Mouse (Mus musculus) cerebellum, postnatal 4 days (tissue): ENCODE results near the gene Tnfrsf23.
"Not testable (repeated sequence)": the region's sequence is repeated elsewhere in the genome, so short reads cannot be mapped to it uniquely, and the experiment has no call there.

Experiments used
- DNase-seq, 2 experiments: peaks; one replicate each; pipeline ENCODE4 v3.0.0; 2022; ENCODE audit warnings: low spot score in 2 of 2, mixed read lengths in 1 of 2

Gene Tnfrsf23

DNA sequence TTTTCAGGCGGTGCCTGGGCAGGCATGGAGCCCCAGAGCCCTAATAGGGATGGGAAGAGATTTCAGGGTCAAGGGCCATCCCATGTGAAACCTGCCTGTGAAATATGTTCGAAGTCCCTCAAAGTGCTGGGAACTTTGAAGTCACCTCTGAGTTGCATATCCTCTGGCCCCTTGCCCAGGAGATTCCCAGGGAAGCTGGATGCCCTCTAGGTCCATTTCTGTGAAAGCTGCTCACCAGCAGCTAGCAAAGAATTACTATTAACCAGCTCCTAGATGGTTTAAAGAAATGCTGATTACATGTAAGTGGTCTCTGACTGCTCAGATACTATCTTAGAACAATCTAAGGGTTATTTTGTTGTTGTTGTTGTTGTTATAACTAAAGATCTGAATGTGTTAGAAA is 1.1 kb downstream of the Tnfrsf23 start:
- DNase-seq: not testable (repeated sequence)

GRCm38 (mm10) chr7:143681566-143681965 is 4.1 kb downstream of the Tnfrsf23 start:
- DNase-seq: no peak

DNA sequence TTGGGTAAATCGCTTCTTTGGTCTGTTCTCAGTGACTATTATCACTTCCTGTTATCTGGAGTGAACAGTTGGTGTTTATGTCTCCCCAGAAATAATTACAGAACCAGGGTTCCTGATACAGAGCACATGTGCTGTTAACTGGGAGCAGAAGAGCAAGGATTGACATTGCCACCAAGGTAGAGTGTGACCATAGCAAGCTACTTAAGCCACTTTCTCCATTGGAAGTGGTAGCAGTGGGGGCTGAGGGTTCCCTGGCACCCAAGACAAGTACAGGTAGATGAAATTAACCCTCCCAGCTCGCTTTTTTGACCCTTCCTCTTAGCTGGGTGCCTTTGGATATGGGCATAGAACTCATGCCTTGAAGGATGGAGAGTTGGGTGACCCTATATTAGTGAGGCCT is 4.8 kb downstream of the Tnfrsf23 start:
- not testable (repeated sequence) for DNase-seq

- DNase-seq: not testable (repeated sequence)
Observed at GRCm38 (mm10) chr7:143679650-143680049, 6.0 kb downstream of the Tnfrsf23 start.

DNA sequence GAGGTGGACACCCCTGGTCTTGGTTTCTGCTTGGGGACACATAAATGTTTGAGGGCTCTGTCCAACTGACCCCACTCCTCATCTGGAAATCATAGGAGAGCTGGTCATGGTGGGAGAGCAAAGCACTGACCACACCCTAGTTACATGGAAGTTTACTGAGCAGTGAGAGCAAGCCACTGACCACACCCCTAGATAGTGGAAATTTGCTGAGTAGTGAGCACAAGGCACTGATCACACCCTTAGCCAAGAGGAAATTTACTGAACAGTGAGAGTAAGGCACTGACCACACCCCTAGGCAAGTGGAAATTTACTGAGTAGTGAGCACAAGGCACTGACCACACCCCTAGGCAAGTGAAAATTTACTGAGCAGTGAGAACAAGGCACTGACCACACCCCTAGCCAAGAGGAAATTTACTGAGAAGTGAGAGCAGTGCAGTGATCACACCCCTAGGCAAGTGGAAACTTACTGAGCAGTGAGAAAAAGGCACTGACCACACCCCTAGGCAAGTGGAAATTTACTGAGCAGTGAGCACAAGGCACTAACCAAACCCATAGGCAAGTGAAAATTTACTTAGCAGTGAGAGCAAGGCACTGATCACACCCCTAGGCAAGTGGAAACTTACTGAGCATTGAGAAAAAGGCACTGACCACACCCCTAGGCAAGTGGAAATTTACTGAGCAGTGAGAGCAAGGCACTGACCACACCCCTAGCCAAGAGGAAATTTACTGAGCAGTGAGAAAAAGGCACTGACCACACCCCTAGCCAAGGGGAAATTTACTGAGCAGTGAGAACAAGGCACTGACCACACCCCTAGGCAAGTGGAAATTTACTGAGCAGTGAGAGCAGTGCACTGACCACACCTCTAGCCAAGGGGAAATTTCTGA is 19.0 kb downstream of the Tnfrsf23 start:
- no peak for DNase-seq

DNA sequence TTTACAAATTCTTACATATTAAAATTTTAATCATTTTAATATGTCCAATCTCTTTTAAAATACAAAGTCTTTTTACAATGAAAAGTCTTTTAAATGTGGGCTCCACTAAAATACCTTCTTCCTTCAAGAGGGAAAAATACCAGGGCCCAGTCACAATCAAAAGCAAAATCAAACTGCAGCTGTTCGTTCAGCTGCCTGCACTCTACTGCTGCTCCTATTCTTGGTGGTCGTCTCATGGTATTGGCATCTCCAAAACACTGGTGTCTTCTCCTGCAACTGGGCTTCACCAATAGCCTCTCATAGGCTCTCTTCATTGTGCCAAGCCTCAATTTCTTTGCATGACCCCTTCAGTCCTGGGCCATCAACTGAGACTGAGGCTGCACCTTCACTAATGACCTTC is 22.2 kb downstream of the Tnfrsf23 start:
- no peak for DNase-seq

DNA sequence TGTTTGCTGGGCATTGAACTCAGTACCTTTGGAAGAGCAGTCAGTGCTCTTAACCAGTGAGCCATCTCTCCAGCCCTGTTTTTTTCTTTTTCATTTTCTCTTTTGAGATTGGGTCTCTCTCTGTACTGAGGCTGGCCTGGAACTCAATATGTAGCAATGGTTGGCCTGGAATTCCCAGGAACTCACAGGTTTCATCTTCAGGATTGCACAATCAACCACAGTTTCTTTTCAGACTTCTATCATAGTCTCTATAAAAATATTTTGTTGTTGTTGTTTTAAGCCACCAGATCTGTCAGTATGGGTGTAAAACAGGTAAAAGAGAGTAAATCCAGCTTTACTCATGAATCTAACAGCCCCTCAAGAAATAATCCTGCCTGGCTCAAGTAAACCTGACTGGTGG is 24.9 kb downstream of the Tnfrsf23 start:
- DNase-seq: no peak

GRCm38 (mm10) chr7:143649769-143650346 is 35.8 kb downstream of the Tnfrsf23 start:
- DNase-seq: not testable (repeated sequence)

GRCm38 (mm10) chr7:143649034-143649768 is 36.5 kb downstream of the Tnfrsf23 start, which contains the start of gene Tnfrsf22:
Gene Tnfrsf22, minus strand, starts transcription at chr7:143649661.
- peak; percentile 58 to 71 for DNase-seq

- DNase-seq: not testable (repeated sequence)
Observed at GRCm38 (mm10) chr7:143643949-143644348, 41.7 kb downstream of the Tnfrsf23 start.

- DNase-seq: no peak
Observed at GRCm38 (mm10) chr7:143636674-143637073, 49.0 kb downstream of the Tnfrsf23 start.

DNA sequence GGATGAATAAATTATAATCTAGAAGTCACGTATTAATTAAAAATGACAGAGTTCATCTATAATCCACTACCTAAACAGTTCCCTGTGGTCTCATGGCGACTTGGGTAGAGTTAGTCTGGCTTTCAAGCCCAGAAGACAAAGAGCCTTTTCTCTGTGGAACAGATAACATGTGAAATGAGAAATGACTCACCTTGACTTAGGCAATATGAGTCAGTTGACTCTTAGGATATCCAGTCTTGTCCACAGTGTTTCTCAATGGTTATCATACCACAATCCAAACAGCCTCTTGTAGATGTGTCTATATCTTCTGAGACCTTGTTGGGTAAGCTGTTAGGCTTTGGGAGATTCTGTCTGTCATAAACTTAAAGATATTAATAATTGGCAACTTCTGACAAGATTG is 54.2 kb downstream of the Tnfrsf23 start:
- DNase-seq: no peak

- DNase-seq: no peak
Observed at GRCm38 (mm10) chr7:143629501-143629900, 56.2 kb downstream of the Tnfrsf23 start.

DNA sequence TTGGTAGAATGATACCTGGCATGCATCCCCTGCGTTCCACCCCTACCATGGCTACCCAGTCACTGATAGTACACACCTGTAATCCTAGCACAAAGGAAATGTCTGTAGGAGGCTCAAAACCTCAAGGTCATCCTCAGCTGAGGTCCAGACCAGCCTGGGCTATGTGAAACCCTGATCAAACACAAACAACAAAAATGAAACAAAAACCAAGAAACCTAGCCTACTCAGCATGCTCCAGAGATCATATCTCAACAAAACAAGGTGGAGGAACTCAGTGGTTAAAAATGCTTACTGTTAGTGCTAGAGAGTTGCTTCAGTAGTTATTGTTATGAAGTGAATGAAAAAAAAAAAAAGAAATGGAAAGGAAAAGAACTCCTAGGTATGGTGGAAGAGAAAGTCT is 57.1 kb downstream of the Tnfrsf23 start, which contains the start of gene Tnfrsf26:
Gene Tnfrsf26 (minus strand): TSS at position 183 of the 400 bp plus-strand sequence.
- DNase-seq: no peak

DNA sequence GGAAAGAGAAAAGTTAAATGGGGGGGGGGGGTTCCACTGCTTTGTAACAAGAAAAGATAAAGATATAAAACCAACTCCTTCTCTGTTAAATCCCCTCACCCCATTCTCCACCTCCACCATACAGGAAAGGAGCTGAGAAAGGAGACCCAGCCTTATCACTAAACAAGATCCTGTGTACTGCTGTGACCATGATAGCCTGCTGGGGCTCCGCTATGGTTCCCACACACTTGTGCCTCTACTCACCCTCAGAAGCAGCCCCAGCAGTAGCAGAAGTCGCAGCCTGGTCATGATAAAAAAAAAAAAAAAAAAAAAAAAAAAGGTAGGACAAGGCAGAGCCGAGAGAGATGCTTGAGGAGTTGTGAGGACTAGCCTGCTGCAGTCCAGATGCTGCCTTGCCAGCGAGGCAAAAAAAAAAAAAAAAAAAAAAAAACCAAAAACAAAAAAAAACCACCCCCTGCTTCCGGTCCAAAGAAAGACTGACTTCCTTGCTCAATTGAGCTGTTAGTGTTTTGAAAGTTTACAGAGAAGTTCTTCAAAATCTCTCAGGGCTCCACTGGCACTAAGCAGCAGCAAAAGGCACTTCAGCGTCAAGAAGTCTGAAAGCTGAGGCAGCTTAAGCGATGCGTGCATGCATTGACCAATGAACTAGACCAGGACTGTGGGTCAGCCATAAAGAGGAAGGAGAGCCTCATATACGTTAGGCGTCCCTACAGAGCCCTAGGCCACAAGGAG is 58.0 kb downstream of the Tnfrsf23 start:
- DNase-seq: no peak

DNA sequence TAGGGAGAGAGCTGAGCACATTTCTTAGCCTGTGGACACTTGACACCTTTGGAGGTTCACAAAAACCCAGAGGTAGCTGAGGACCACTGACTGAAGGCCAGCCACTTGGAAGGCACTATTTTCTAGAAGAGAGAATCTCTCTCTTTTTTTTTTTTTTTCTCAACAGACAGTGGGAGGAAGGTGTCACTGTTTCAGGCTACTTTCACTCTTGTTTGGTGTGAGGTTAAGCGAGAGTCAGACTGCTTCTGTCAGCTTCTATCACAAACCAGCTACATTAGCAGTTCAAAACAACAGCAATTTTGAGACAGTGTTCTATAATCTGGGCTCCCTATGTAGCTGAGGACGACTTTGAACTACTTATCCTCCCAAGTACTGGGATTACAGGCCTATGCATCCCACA is 59.5 kb downstream of the Tnfrsf23 start:
- no peak for DNase-seq

DNA sequence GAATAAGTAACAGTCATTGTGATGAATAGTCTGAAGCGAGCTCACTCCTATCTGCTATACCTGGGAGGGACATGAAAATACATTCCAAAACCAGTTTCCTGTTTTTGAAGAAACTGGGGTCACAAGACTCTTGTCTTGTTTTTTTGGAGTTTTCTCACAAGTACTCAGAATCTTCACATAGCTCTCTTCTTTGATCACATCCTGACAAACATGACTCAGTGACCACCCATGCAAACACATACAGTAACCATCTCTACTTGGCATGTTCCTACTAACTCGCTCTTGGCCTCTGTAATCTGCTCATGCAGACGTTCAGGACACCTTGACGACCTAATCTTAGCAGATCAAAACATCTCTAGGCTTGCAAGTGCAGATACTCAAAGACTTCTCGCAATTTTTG is 60.5 kb downstream of the Tnfrsf23 start:
- DNase-seq: no peak

DNA sequence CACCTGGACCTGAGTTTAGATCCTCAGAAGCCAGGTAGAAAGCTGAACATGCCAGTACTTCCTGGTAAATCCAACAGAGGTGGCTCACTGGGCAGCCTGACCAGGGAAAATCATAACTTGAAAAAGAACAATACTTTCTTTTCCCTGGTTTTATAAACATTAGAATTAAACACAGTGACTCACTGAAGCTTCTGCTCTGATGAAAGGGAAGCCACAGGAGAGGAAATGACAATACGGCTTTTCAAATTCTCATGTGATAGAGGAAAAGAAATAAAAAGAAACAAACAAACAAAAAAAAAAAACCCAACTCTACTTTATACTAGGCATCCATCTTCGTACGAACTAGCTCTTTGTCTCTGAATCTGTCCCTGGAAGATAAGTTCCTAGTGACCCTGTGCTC is 61.1 kb downstream of the Tnfrsf23 start:
- no peak for DNase-seq

DNA sequence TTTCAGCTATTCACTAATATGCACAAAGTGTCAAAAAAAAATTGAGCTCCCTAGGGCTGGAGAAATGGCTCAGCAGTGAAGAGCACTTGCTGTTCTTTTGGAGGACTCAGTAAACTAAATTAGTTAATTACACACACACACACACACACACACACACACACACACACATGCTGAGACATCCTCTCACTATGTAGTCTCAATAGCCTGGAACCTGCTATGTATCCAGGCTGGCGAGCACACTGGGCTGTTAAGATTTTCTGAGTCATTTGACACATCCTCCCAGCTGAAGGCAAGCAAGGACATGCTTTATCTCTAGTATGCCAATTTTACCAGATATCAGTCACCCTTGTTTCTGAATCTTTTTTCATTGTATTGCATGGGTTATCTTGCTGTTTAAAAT is 64.7 kb downstream of the Tnfrsf23 start:
- no peak for DNase-seq
